Mouse (Mus musculus): ENCODE data around the gene Kcnn1.
"Not testable (repeated sequence)": the region's sequence is repeated elsewhere in the genome, so short reads cannot be mapped to it uniquely, and the experiment has no call there.

Gene Kcnn1

DNA sequence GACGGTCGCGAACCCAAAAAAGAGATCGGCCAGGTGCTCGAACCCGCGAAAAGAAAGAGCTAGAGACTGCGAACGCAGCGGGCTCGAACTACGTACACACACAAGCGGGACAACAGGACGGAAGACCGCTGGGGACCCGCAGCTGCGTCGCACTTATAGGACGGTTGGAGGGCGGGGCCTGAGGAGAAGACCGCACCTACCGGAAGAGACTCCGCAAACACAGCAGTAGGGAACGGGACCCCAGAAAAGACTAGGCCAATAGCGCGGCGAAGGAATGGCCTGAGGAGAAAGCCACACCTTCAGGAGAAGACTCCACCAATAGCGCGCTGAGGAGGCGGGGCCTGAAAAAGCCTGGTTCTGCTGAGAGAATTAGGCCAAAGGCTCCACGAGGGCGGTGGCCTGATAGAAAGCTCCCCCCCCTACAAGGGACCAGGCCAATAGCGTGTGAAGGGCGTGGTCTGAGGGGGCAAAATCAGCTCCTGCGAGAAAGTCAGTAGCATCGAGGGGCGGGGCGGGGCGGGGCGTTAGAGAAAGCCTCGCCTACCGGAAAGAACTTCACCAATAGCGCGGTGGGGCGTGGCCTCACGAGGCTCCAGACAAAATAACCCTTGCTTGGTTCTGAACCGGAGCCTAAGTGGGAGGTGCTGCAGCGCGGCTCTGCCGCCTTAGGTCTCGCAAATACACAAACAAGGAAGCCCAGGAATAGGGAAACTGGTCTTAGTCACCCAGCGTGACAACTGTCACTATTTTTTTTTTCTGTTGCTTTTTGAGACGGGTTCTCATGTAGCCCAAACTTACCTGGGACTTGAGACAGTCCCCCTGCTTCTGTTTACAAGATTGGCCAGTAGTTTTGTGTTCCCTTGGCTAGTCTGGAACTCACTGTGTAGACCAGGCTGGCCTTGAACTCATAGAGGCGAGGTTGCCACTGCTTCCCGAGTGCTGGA lies 23.4 kb downstream of the Kcnn1 start, which contains the start of gene Arrdc2:
TSS of gene Arrdc2 (minus strand) at position 313 of the 944 bp plus-strand sequence.
- DNase-seq: peak; percentile 100

DNA sequence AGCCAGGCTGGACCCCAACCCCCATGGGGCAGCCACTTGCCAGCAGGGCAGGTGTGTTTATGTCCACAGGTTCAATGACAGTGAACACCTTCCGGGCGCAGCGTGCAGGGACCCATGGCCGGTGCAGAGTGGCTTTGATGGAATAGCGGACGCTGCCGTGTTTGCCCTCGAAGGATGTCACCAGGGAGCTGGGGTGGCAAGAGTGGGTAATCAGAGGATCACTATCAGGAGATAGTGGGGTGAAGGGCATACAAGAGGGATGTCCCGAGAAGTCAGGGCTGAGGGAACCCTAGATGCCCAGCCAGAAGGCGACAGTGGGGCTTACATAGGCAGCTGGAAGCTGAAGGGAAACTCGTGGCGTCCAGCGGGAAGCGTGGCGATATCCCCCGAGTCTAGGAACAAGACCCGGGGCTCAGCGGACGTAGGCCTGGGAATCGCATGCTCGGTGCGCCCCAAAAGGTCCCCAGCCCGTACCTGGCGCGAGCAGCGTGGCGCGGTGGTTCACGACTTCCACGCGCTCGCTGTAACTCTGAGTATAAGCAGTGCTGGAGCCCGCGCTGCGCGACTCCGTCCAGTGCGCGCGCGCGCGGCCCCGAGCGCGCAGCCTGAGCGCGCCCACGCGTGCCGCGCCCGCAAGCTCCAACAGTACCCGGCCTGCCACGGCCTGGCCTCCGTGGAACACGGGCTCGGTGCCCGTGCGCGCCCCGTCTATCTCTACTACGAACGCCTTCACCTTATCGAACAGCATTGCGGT lies 24.2 kb downstream of the Kcnn1 start:
- DNase-seq: no peak

DNA sequence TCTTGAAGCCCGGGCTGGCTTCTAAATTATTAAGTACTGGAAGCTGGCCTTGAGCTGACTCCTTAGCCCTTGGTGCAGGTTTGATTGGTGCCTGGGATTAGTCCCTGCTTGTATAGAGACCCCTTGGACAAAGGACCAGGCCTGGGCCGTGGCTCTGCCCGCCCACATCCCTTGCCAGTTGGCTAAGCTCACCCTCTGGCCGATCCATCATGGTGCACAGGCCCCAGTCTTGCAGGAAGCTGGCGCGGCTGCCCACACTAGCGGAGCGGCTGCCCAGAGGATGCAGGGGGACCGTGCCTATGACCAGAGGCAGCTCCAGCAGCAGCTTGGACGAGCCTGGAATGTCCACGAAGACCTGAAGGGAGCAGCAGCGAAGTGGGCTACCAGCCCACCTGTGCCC lies 26.4 kb downstream of the Kcnn1 start:
- DNase-seq: no peak

DNA sequence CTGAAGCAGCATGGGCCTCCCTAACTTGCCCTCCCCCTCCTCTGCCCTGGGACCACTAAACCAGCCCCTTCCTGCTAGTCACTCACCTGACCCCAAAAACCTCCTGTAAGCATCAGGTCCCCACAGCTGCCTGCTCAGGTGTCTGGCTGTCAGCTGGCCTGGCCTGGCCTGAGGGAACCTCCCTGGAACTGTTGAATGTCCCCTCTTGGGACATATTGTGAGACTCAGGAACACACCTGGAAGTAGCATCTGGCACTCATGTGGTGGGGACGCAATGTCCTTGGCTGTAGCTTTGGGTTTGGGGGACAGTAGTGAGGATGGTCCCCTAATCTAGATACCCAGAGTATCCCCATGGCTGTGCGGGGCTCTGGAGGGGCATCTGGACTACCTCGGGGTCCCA lies 29.0 kb downstream of the Kcnn1 start:
- DNase-seq: no peak

DNA sequence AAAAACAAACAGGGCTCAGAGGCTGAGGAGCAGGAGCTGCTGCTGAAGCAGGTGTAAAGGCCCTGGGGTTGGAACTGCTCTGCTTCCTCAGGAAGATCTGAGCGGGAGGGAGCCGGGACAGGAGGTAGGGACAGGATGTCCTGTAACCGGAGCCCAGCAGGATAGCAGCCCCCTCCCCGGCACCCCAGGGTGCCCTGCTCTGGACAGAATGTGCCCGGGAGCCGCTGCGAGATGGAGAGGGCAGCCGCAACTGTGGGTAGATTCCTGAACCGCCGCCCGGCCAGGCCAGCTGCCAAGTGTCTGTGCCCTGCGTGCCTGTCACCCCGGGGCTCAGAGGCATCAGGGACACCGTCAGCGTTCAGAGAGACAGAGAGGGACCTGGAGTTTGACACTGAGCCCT lies 29.5 kb downstream of the Kcnn1 start:
- DNase-seq: peak; percentile 75

DNA sequence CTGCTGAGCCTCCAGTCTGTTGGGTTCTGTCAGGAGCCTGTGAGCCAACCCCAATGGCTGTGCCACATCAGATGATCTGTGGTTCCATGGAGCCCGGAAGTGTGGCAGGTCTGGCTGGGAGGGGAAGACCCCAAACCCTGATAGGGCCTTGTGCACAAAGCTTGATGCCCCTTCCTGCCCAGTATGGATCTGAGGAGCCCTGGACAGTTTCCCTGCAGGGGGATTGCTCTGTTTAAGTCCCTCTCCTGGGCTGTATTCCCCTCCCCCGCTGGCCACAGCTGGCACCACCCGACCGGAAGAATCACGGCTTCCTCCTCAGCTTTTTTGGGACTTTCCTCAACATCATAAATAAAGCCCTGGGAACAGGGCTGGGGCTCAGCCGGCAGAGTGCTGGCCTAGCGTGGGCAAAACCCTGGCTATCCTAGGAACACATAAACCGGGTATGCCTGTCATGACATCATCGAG lies 30.0 kb downstream of the Kcnn1 start:
- DNase-seq: no peak

DNA sequence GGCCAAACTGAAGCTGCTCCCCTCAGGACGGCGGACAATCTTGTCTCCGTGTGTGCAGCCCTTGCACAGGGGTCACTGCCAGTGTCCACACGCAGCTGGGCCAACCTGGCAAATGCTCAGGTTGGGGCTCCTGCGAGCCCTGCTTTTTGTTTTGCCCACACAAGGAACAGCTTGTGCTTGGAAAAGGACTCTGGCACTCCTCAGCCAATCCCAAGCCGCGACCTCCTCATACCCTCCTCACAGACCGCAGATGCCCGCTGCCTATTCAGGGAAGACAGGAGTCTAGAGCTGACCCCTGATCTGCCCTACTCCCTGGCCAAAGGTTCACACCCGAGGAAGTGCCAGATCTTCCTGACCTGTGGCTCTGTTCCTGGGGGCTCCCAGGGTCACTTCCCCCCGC lies 30.7 kb downstream of the Kcnn1 start:
- DNase-seq: no peak

DNA sequence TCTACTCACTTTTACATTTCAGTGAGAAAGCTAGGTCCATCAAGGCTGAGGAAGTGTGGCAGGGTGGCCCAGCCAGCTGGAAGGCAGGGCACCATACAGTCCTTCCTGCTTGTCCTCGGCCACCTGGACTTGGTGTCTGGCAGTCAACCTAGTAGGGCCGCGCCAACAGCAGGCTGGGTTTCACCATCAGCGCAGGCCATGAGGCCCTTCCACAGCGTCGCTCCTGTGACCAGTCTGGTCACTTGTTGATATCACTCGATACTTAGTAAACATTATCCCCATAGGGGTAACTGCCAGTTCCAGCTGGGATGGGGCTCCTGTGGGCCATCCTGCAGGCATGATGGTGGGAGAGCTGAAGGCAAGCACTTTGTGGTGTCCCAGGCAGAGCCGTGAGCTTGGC lies 31.5 kb downstream of the Kcnn1 start:
- no peak for DNase-seq

DNA sequence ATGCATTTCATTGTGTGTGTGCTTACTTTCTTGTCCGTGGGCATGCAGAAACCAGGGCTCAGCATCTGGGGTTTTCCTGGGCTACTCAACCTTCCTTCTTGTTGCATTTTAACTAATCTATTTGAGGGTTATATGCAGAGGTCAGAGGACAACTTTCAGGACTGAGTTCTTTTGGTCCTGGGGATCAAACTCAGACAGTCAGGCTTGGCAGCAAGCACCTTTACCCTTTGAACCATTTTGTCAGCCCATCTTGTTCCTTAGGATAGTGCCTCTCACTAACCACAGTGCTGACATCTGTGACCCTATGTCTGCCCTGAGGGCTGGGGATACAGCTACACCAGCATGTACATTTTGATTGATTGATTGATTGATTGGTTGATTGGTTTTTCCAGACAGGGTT lies 35.3 kb downstream of the Kcnn1 start:
- DNase-seq: no peak

DNA sequence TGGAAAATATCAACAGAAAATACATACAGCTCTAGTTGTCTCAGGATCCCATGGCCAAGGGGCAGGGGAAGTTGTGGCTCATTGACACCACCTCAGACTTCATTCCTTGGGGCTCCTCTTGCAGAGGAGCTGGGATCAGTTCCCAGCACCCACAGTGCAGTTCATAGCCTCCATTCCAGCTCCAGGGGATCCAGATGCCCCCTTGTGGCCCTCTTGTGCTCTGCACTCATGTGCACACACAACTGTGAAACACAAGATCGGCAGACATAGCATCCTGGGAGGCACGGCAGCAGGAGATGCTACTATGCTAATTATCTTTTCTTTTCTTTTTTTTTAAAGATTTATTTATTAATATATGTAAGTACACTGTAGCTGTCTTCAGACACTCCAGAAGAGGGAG lies 36.0 kb downstream of the Kcnn1 start:
- DNase-seq: no peak

DNA sequence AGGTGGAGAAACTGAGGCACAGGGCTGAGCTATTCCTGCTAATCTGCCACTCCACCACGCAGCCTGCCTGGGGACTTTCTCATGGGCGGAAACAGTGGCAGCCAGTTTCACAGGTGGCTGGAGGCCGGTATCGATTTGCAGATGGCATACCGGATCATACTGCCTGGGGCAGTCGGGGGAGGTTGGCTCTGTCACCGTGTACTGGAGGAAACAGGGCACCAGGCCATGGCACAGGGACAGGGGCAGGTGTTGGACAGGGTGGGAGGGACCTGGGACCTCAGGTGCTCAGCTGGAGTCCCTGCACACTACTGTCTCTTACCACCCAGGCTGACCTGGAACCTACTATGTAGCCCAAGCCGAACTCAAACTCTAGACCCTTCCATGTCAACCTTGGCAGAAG lies 37.2 kb downstream of the Kcnn1 start:
- DNase-seq: no peak

DNA sequence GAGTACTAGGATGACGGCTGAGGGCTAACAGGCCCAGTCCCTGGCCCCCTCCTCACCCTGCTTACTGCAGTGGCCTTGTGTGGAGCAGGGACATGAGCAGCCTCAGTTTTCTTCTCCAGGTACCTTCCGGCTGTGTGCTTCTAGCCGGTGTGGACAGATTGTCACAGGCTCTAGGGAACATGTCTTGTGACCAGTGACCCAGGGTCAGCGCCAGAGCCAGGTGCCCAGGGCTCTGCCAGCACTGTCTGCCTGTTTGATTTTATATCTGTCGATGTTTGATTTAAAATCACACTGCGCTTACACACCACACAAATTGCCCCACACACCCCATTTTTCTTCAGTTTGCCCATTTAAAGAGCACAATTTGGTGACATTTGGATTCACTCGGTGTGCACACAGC lies 39.3 kb downstream of the Kcnn1 start:
- no peak for DNase-seq

DNA sequence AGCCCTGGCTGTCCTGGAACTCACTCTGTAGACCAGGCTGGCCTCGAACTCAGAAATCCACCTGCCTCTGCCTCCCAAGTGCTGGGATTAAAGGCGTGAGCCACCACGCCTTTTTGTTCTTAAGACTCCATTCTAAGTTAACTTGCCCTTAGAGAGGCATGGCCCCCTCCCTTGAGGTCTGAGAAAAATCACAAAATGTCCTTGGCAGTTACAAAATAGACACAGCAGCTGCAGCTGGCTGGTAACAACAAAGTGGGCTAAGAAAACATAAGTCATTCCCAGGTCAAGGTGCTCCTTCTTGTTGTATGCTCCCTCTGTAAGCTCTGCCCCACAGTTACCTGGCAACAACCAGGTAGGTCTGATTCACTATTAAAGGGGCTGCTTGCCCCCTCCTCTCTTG lies 40.5 kb downstream of the Kcnn1 start:
- not testable (repeated sequence) for DNase-seq

DNA sequence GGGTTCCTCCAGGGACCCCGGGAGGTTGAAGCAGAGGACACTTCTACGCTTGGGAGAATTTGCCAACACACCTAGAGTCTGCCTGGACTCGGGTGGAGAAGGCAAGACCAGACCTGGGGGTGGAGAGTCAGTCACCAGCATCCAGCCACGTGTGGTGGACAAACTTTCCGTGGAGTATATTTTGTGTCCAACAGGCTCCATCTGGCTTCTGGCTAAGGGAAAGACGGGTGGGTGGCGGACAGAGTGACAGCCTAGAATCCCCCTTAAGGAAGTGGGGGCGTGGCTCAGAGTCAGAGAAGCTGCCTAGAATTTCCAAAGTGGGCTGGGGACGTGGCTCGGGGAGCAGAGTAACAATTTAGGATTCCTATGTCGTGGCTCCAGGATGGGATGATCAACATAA lies 41.1 kb downstream of the Kcnn1 start:
- no peak for DNase-seq

DNA sequence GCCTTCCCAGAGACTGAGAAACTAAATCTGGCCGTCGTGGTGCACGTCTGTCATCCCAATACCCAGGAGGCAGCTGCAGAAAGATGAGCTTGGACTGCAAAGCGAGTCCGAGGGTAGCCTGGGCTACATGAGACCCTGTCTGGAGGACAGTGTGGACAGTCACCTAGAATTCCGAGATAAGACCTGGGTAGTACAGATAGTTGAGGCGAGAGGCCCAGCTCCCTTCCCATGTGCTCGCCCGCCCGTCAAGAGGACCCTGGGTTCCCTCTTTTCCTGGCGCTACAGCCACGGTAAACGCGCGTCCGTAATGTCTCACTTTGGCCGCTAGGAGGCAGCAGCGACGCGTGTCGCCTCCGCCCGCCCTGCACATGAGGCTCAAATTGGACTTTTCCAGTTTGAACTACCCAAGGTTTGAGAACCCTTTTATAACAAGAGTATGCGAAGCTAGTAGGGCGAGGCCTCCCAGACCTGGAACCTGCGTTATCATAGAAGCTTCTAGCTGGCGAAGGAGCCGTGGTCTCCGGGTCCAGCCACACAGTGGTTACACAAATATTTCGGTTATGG lies 41.6 kb downstream of the Kcnn1 start:
- no peak for DNase-seq

DNA sequence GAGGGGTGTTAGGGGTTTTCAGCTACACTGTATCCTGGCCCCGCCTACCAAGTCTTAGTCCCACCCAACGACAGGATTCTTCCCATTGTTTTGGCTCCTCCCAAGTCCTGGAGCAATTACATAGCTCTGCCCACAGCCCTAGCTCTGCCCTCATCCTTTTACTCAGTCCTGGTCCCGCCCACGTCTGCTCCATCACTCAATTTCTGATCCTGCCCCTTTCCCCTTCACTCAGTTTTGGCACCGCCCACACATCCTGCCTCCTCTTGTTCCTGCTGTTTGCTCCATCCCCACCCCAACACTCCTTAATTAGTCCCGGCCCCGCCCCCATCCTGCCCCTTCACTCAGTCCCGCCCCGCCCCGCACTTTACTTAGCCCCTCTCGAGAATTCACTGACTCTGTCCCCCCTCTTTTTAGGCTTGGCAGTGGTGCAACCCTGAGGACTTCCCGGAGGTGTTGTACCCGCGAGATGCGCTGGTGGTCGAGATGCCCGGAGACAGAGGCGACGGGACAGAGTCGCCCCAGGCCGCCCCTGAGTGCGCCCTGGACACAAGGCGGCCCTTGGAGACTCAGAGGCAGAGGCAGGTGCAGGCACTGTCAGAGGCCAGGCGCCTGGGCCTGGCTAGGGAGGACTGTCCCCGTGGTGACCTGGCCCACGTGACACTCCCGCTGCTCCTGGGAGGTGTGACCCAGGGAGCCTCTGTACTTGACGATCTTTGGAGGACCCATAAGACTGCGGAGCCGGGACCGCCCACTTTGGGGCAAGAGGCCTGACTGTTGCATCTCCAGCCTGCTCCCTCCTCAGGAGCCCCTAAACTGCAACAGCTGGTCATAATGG lies 42.7 kb downstream of the Kcnn1 start:
- peak; percentile 81 for DNase-seq

DNA sequence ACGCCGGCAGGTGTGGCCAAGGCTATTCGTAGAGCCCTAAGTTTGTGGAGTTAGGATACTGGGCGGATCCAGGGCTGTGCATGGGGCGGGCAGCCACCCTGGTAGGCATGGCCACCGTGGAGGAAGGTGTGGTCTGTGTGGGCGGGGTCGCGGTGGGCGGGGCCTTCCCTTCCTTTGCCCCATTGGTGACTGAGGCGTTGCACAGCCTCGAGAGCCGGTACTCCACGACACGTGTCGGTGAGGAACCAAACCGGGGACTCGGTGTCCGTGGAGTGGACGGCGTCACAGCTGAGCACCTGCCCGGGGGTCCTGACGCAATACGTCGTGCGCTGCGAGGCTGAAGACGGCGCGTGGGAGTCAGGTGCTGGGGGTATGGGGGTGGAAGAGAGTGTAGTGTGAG lies 46.4 kb downstream of the Kcnn1 start:
- no peak for DNase-seq

DNA sequence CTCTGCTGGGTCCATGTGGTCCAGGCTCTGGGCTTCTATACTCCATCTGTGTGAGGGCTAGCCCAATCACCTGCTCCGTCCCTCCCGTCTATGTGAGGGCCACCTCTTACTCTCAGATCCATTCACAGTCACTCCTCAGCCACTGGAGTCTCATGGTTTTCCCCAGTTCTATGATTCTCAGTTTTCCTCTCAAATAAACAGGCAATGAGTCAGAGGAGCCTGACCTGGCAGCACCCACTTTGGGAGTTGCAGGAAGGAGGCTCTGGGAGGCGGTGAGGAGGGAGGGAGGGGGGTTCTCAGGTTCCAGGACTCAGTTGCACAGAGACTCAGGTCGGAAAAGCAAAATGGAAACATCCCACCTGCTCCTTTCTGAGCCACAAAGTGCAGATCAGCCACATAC lies 50.2 kb downstream of the Kcnn1 start:
- DNase-seq: no peak

DNA sequence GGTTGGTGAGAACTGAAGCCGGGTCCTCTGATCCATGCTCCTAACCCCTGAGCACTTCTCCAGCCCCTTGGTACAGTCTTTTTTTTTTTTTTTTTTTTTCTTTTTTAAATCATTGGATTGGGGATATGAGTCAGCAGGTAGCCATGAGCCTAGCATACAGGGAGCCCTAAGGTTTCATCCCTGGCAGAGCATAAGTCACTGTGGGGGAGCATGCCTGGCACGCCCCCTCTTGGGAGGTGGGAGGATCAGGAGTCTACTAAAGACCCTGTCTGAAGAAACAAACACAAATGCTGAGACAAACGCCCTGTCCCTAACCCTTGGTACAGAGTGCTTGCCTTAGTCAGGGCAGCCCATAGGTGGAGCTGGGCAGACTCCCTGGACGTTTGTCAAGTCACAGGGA lies 51.0 kb downstream of the Kcnn1 start:
- no peak for DNase-seq

DNA sequence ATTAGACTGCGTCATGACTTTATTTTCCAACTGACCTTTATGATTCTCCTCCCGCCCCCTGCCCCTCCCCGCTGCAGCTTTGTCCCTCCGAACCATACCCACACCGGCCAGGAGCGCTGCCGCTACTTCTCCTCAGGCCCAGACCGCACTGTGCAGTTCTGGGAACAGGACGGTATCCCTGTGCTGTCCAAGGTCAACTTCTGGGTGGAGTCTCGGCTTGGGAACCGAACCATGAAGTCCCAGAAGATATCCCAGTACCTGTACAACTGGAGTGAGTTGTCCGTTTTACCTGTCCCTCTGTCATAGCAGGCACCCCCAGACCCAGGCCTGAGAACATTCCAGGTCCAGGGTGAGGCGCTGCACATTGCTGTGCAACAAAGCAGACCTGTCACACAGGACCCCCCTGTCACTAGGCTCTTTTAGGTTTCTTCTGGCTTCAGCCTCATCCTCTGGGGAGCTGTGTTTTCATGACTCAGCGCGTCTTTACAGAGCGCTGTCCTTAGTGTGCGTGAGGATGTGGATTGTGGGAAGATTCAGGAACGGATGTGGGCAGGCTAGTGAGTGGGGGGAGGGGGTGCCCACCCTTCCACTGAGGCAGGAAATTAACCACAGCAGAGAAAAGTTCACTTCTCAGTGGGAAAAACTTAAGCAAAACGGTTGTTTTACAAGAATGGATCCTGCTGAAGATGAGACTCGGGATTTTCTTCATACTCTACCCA lies 51.9 kb downstream of the Kcnn1 start:
- no peak for DNase-seq

DNA sequence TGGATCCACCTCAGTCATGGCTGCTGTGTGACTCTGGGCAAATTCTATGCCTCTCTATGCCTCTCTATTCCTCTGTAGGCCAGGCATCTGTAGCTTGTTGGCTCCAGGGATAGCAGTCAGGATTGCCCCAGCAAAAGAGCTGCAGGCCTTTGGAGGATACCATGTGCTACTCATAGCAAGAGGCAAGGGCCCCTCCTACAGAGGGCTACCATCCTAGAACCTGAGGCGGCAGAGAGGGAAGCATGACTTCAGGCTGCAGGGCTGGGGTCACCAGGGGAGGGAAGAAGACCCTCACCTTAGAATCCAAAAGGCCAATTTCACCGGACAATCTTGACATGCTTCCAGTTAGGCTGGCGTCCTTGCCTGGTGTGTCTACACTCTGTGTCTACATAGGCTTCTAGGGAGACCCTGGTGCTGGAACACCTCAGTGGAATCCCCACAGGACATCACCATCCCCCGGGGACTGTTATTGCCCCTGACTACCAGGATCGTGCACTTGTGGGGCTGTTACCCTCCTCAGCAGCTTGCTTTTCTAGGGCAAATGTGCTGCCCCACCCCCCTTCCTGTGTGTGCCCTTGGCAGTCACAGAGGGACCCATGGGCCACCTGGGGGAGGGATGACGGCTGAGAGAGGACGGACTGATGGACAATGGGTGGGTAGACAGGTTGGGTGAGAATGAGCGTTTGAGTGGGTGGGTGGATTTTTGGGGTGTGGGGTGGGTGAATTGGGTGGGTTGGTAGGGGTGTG lies 53.9 kb downstream of the Kcnn1 start:
- DNase-seq: no peak
